Mouse (Mus musculus): ENCODE results near the gene Elmod2. TPM values are rescaled to one million over a fixed set of nuclear protein-coding genes. Genes with fewer than 3 reads are reported as not detected.
A peak's percentile ranks its signal among the peaks of the same experiment; 100 is the strongest.
"Not testable (repeated sequence)": the region's sequence is repeated elsewhere in the genome, so short reads cannot be mapped to it uniquely, and the experiment has no call there.

Elmod2 gene
- 12.6 and 13.5 TPM in 2 replicates for total RNA-seq (2015)
- 18.4 and 29.3 TPM in 2 replicates for total RNA-seq (2017)

DNA sequence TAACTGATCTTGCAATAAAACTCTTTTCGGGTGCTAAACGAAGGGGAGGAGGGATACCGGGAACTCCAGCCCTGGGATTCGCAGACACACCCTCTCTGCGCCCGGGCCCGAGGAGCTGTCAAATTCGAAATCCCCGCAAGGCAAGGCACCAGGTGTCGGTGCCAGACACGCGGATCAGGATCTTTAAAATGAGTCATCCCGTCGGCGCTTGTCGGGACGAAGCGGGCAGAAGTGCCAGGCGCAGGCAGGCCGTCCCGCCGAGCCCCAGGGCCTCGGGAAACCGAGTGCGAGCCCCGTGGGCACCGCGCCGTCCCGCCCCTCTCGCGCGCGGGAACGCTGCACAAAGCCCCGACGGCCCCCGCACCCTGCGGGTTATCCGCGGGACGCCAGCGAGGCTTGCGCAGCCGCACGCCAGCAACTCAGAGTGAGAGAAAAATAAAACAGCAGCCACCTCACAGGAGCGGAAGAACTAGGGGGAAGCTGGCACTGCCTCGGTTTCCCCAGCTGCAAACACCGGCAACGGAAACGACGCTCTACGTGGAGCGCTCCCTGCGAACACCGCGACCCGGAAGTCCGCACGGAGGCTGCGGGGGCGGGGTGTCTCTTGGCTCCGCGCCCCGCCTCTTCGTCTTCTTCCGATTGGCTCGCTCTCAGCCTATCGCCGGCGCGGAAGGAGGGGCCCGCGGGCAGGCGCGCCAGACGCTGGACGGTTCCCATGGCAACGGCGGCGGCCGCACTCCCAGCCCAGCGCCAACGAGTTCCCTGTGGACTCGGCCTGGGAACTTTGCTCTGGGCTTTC lies at the start of gene Elmod2:
Elmod2 (minus strand) TSS at position 588 of the 799 bp plus-strand sequence.
- peak; percentile 98 for ATAC-seq (replicated peaks; ENCODE audit: poor library complexity)

- no peak for ATAC-seq (replicated peaks; ENCODE audit: poor library complexity)
Observed at GRCm38 (mm10) chr8:83381016-83381415, 48.7 kb upstream of the Elmod2 start.

GRCm38 (mm10) chr8:83380141-83380540 lies 47.9 kb upstream of the Elmod2 start:
- ATAC-seq (replicated peaks; ENCODE audit: poor library complexity): no peak

GRCm38 (mm10) chr8:83377231-83377630 lies 44.9 kb upstream of the Elmod2 start:
- ATAC-seq (replicated peaks; ENCODE audit: poor library complexity): no peak

- ATAC-seq (replicated peaks; ENCODE audit: poor library complexity): no peak
Observed at GRCm38 (mm10) chr8:83363156-83363769, 31.0 kb upstream of the Elmod2 start.

GRCm38 (mm10) chr8:83351315-83351714 lies 19.0 kb upstream of the Elmod2 start:
- ATAC-seq (replicated peaks; ENCODE audit: poor library complexity): peak; percentile 61; the same call in 1 of the 2 replicates

GRCm38 (mm10) chr8:83348263-83348662 lies 16.0 kb upstream of the Elmod2 start, which contains the start of gene Mgat4d:
Gene Mgat4d (plus strand): TSS chr8:83348471.
- ATAC-seq (replicated peaks; ENCODE audit: poor library complexity): no peak

- no peak for ATAC-seq (replicated peaks; ENCODE audit: poor library complexity)
Observed at GRCm38 (mm10) chr8:83342693-83343092, 10.4 kb upstream of the Elmod2 start.

DNA sequence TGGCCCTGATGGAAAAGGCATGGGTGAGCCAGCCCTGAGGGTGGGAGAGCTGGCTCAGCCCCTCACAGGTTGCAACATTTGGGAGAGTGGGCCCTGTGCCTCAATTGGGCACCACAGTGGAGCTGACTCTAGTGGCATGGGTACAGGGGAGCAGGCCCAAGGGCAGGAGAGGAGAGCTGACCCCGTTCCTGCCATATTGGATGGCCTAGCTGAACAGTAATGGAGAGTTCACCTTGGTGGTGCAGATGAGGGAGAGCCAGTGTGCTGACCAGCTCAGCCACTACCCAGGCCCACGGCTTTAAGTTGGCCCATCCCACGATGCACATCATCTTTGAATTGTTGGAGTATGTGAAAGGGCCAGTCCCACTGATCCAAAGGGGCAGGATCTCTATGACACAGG lies 9.8 kb upstream of the Elmod2 start:
- no peak for ATAC-seq (replicated peaks; ENCODE audit: poor library complexity)

DNA sequence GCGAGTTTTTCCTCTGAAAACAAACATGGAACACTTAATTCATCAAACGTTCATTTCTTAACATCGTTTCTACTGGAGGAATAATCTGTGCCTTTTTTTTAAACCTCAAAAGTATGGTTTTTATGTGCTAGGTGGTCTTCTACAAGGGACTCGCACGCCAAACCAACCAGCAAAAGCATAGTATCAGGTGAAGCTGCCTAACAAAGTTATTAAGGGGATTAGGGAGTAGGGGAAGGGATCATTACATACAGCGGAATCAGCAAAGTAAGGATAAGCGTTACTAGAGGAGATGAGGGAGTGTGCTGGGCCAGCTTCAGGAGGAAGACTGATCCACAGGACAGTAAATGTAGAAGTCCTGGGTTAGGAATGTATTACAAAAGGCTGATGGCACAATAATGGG lies 578 bp upstream of the Elmod2 start:
- ATAC-seq (replicated peaks; ENCODE audit: poor library complexity): no peak

DNA sequence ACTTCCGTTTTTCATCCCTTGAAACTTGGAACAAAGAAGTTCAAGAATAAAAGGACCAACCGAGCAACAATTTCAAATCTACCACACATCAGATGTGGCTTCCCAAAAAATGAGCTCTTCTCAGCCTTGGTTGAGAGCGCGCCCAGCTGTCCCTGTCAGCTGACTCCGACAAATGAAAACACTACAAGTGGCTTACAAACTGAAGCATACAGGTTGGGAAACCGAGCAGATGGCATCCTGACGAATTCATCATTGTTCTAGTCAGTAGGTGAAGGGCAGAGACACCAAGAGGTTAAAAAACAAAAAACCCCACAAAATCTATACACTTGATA lies 753 bp downstream of the Elmod2 start:
- peak; percentile 35 for ATAC-seq (replicated peaks; ENCODE audit: poor library complexity)

DNA sequence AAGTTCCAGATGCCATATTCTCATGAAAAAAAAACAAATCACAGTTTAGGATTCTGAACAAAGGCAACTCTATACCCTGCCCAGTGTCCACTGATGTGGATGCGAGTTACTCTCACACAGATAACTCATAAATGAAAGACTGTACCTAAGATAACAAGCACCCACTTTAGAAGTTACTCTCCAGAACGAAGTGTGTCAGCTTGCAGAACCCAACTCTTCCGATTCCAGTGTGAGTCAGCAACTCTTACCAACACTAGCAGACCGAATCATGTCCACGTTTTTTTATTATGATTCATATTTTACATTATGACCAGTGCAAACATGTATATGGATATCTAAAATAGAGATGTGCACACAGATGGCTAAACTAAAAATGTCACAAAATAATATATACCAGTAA lies 4.4 kb downstream of the Elmod2 start:
- no peak for ATAC-seq (replicated peaks; ENCODE audit: poor library complexity)

DNA sequence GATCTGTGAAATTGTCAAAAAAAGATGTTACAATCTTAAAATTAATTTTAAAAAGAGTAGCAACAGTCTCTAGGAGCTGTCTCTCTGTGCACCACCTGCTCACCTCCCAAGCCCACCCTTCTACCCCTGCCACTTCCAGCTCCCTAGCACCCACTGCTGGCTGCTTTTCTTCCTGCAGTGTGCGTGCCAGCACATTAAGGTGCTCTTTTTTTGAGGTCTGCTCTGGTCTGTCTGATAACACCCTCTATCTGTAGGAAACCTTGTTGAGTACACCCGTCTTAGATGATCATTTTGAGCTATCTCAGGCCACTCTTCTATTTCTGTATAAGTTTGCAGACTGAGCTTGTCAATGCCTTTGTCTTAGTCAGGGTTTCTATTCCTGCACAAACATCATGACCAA lies 9.2 kb downstream of the Elmod2 start:
- peak; percentile 75 for ATAC-seq (replicated peaks; ENCODE audit: poor library complexity)

GRCm38 (mm10) chr8:83322374-83322773 lies 9.9 kb downstream of the Elmod2 start:
- ATAC-seq (replicated peaks; ENCODE audit: poor library complexity): no peak

GRCm38 (mm10) chr8:83320543-83320942 lies 11.7 kb downstream of the Elmod2 start:
- no peak for ATAC-seq (replicated peaks; ENCODE audit: poor library complexity)

DNA sequence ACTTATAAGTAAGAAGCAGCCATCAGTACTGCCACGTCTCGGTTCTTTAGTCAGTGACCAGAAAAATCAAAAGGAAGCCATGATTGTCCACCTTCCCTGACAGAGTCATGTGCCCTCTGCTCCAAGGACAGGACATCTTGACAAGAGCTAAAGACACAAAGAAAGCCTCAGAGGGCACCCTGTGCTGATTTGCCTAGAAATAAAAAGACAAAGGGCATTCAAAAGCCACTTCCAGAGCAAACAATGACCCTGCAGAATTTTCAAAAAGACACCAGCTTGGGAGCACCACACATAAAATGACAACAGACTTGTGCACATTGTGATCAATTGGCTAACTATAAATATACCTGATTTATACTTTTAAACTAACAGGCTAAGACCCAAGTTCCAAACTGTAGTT lies 16.6 kb downstream of the Elmod2 start:
- no peak for ATAC-seq (replicated peaks; ENCODE audit: poor library complexity)

GRCm38 (mm10) chr8:83315084-83315483 lies 17.2 kb downstream of the Elmod2 start:
- not testable (repeated sequence) for ATAC-seq (replicated peaks; ENCODE audit: poor library complexity)

- ATAC-seq (replicated peaks; ENCODE audit: poor library complexity): no peak
Observed at GRCm38 (mm10) chr8:83309836-83310235, 22.4 kb downstream of the Elmod2 start.

- ATAC-seq (replicated peaks; ENCODE audit: poor library complexity): no peak
Observed at GRCm38 (mm10) chr8:83304946-83305345, 27.3 kb downstream of the Elmod2 start.

DNA sequence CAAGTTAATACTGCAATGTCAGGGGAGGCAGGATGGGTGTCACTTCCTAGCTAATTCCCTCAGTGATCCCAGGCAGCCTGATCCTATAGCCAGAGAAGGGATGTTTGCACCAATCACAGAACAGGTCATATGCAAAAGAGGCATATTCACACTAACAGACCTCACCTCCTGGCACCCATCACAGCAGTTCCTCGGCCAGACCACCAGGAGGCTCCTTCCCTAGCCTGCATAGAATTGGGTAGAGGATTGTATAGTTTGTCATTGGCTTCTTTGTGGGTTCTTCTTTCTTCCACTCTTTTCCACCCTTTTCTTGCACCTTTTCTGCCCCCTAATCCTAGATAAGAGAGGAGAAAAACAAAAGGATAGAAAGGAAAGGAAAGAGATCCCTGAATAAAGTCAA lies 32.2 kb downstream of the Elmod2 start:
- ATAC-seq (replicated peaks; ENCODE audit: poor library complexity): peak; percentile 80

DNA sequence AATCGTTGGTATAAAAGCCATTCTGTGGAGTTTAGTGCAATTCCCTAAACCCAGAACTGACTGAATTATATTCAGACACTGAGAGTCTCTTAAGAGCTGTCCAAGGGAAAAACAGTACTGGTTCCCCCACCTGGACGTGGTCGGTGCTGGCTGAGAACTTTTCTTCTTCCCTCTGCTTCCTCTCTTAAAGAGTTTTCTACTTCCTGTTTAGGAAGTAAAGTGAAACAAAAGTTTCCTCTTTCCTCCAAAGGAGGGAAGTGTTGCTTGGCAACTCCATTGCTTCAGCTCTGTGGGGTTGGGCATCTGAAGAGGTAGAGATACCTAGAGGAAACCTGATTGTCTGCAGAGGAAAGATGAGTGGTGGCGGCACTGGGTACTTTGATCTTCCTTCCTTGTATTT lies 34.9 kb downstream of the Elmod2 start:
- ATAC-seq (replicated peaks; ENCODE audit: poor library complexity): 0 out of 2 replicates have a peak, but pooled peaks have one; percentile 23

- peak; percentile 23; the same call in 1 of the 2 replicates for ATAC-seq (replicated peaks; ENCODE audit: poor library complexity)
Observed at GRCm38 (mm10) chr8:83290176-83290575, 42.1 kb downstream of the Elmod2 start, which contains the start of gene Ucp1. Gene Ucp1 (plus strand): TSS chr8:83290352.

All from megakaryocyte progenitor cell, adult 5-6 weeks (primary cell).